Mouse (Mus musculus) forebrain, embryonic 13.5 days (tissue): ENCODE results near the gene Daglb. TPM values are rescaled to one million over a fixed set of nuclear protein-coding genes. Genes with fewer than 3 reads are reported as not detected.
"Not testable (repeated sequence)": the region's sequence is repeated elsewhere in the genome, so short reads cannot be mapped to it uniquely, and the experiment has no call there.

Experiments used
- ATAC-seq: fragments of 200-750 bp; cut with Nextera tagmentation; 2 replicates; pipeline ENCODE4 v1.8.0; 2017
- H3K27ac ChIP-seq: fragments of 300-500 bp; sonication (generic); 2 replicates; pipeline ENCODE4 v1.5.1; 2015; ENCODE audit warnings: inconsistent platforms, mild to moderate bottlenecking, moderate library complexity
- H3K27me3 ChIP-seq: fragments of 300-500 bp; sonication (generic); 2 replicates; pipeline ENCODE4 v1.6.1; 2015; ENCODE audit warnings: mild to moderate bottlenecking, inconsistent platforms
- H3K36me3 ChIP-seq: fragments of 300-500 bp; sonication (generic); 2 replicates; pipeline ENCODE4 v1.6.1; 2015; ENCODE audit warnings: mild to moderate bottlenecking, inconsistent platforms; ENCODE audit not compliant: poor library complexity, severe bottlenecking
- H3K4me1 ChIP-seq: fragments of 300-500 bp; sonication (generic); 2 replicates; pipeline ENCODE4 v1.6.1; 2015; ENCODE audit warnings: inconsistent platforms
- H3K4me2 ChIP-seq: fragments of 300-500 bp; sonication (generic); 2 replicates; pipeline ENCODE4 v1.6.1; 2015; ENCODE audit warnings: inconsistent platforms, mild to moderate bottlenecking, moderate library complexity
- H3K4me3 ChIP-seq: fragments of 300-500 bp; sonication (generic); 2 replicates; pipeline ENCODE4 v1.5.1; 2015; ENCODE audit warnings: mild to moderate bottlenecking, inconsistent platforms
- H3K9ac ChIP-seq: fragments of 300-500 bp; sonication (generic); 2 replicates; pipeline ENCODE4 v1.6.1; 2015; ENCODE audit warnings: mild to moderate bottlenecking, inconsistent platforms
- H3K9me3 ChIP-seq: fragments of 300-500 bp; sonication (generic); replicated peaks from 2 replicates; pipeline ENCODE4 v1.6.1; 2016; ENCODE audit warnings: inconsistent platforms
- WGBS: fragments of 180-500 bp; shearing (Covaris S2); methylation state at CpG from one replicate; pipeline ENCODE4 v1.1.7; 2015; 5-methylcytosine and 5-hydroxymethylcytosine counted together
- polyA plus RNA-seq: library from polyadenylated mRNA; unstranded; fragments of >200 nt; fragmentation: Nextera tagmentation; extraction: Ambion mirVana; gene quantifications from 2 replicates; pipeline ENCODE4 v1.2.1, GENCODE M21; 2015

Gene Daglb
- polyA plus RNA-seq, 1 experiment from 2014 or later, result 13.6 TPM

- peaks cover 28% of the 10 kb centered on the region for H3K4me1 ChIP-seq
- 9% methylated on average over 28 of the region's 28 CpGs for WGBS
- peak overlapping the region; percentile 14; the same call in 1 of the 2 replicates for H3K27ac ChIP-seq
- H3K36me3 ChIP-seq, result 0 out of 2 replicates have a peak, but pooled peaks cover 8% of the 10 kb centered on the region
- peak overlapping the region; percentile 99 for H3K4me3 ChIP-seq
- H3K27me3 ChIP-seq, result no peaks in the 10 kb centered on the region
- no peaks in the 10 kb centered on the region for H3K9me3 ChIP-seq
- H3K4me2 ChIP-seq, result peak overlapping the region; percentile 93
- peak overlapping the region; percentile 99 for H3K9ac ChIP-seq
- no peak for ATAC-seq
Observed at GRCm38 (mm10) chr5:143526698-143527331, 62.4 kb downstream of the Daglb start.

GRCm38 (mm10) chr5:143527486-143528307 lies 63.3 kb downstream of the Daglb start, which contains the start of gene Rac1:
TSS of gene Rac1 (minus strand) at chr5:143528036.
- 0 out of 2 replicates have a peak, but pooled peaks cover 8% of the 10 kb centered on the region for H3K36me3 ChIP-seq
- peak within 1 kb of the TSS; percentile 95 for H3K27ac ChIP-seq
- peak within 1 kb of the TSS; percentile 99 for H3K4me3 ChIP-seq
- peak; percentile 97 for ATAC-seq
- peaks cover 28% of the 10 kb centered on the region for H3K4me1 ChIP-seq
- H3K9me3 ChIP-seq, result no peaks in the 10 kb centered on the region
- no peaks in the 10 kb centered on the region for H3K27me3 ChIP-seq
- under 1% methylated on average over 76 of the region's 105 CpGs for WGBS
- peak within 1 kb of the TSS; percentile 93 for H3K4me2 ChIP-seq
- H3K9ac ChIP-seq, result peak within 1 kb of the TSS; percentile 99

- no peaks in the 10 kb centered on the region for H3K9me3 ChIP-seq
- H3K27me3 ChIP-seq, result no peaks in the 10 kb centered on the region
- H3K4me1 ChIP-seq, result peaks cover 28% of the 10 kb centered on the region
- WGBS, result 21% methylated on average over 7 of the region's 7 CpGs
- H3K27ac ChIP-seq, result peak overlapping the region; percentile 95
- no peak; the same call in 1 of the 2 replicates for ATAC-seq
- H3K4me3 ChIP-seq, result peak overlapping the region; percentile 99
- 0 out of 2 replicates have a peak, but pooled peaks cover 8% of the 10 kb centered on the region for H3K36me3 ChIP-seq
- H3K9ac ChIP-seq, result peak overlapping the region; percentile 99
- peak overlapping the region; percentile 93 for H3K4me2 ChIP-seq
Observed at GRCm38 (mm10) chr5:143528308-143528683, 63.9 kb downstream of the Daglb start.

GRCm38 (mm10) chr5:143530715-143531114 lies 66.3 kb downstream of the Daglb start:
- WGBS, result 68% methylated on average over 7 of the region's 7 CpGs
- Histone ChIP-seq H3K4me3 (no peak overlapping the region), H3K36me3 (no peaks in the 10 kb centered on the region), H3K27ac (no peak overlapping the region), H3K4me2 (no peak overlapping the region), H3K4me1 (peaks cover 19% of the 10 kb centered on the region), H3K9me3 (no peaks in the 10 kb centered on the region), H3K9ac (no peak overlapping the region), H3K27me3 (no peaks in the 10 kb centered on the region)
- no peak for ATAC-seq

GRCm38 (mm10) chr5:143534922-143535321 lies 70.5 kb downstream of the Daglb start:
- H3K4me1 ChIP-seq, result no peaks in the 10 kb centered on the region
- no peak for ATAC-seq
- no peaks in the 10 kb centered on the region for H3K27me3 ChIP-seq
- no peak overlapping the region for H3K9ac ChIP-seq
- no peak overlapping the region for H3K4me2 ChIP-seq
- no peaks in the 10 kb centered on the region for H3K36me3 ChIP-seq
- no peak overlapping the region for H3K27ac ChIP-seq
- H3K9me3 ChIP-seq, result no peaks in the 10 kb centered on the region
- 89% methylated on average over 4 of the region's 4 CpGs for WGBS
- H3K4me3 ChIP-seq, result no peak overlapping the region

GRCm38 (mm10) chr5:143537022-143537421 lies 72.6 kb downstream of the Daglb start:
- H3K9me3 ChIP-seq, result no peaks in the 10 kb centered on the region
- ATAC-seq, result no peak
- 50% methylated on average over 2 of the region's 2 CpGs for WGBS
- no peak overlapping the region for H3K4me2 ChIP-seq
- no peak overlapping the region for H3K27ac ChIP-seq
- H3K4me3 ChIP-seq, result no peak overlapping the region
- H3K36me3 ChIP-seq, result no peaks in the 10 kb centered on the region
- H3K9ac ChIP-seq, result no peak overlapping the region
- no peaks in the 10 kb centered on the region for H3K4me1 ChIP-seq
- no peaks in the 10 kb centered on the region for H3K27me3 ChIP-seq

GRCm38 (mm10) chr5:143539111-143539510 lies 74.7 kb downstream of the Daglb start:
- Histone ChIP-seq H3K9me3 (no peaks in the 10 kb centered on the region), H3K27ac (no peak overlapping the region), H3K4me2 (no peak overlapping the region), H3K36me3 (no peaks in the 10 kb centered on the region), H3K4me1 (no peaks in the 10 kb centered on the region), H3K27me3 (0 out of 2 replicates have a peak, but pooled peaks cover 6% of the 10 kb centered on the region), H3K9ac (no peak overlapping the region), H3K4me3 (no peak overlapping the region)
- WGBS, result 90% methylated on average over 8 of the region's 8 CpGs
- no peak for ATAC-seq

- Histone ChIP-seq H3K4me1 (peaks cover 34% of the 10 kb centered on the region), H3K4me2 (no peak overlapping the region), H3K9me3 (no peaks in the 10 kb centered on the region), H3K27me3 (0 out of 2 replicates have a peak, but pooled peaks cover 3% of the 10 kb centered on the region), H3K36me3 (peaks cover 12% of the 10 kb centered on the region; the same call in 1 of the 2 replicates), H3K9ac (no peak overlapping the region), H3K4me3 (no peak overlapping the region), H3K27ac (no peak overlapping the region)
- WGBS, result 9% methylated on average over 11 of the region's 11 CpGs
- ATAC-seq, result no peak
Observed at GRCm38 (mm10) chr5:143547384-143547783, 83.0 kb downstream of the Daglb start.

- H3K27ac ChIP-seq, result peak overlapping the region; percentile 61
- peak overlapping the region; percentile 95; the same call in 1 of the 2 replicates for H3K9ac ChIP-seq
- no peak overlapping the region for H3K4me3 ChIP-seq
- 0 out of 2 replicates have a peak, but pooled peaks have one; percentile 1 for ATAC-seq
- H3K9me3 ChIP-seq, result no peaks in the 10 kb centered on the region
- H3K4me1 ChIP-seq, result peaks cover 34% of the 10 kb centered on the region
- H3K27me3 ChIP-seq, result 0 out of 2 replicates have a peak, but pooled peaks cover 2% of the 10 kb centered on the region
- peak overlapping the region; percentile 90; the same call in 1 of the 2 replicates for H3K4me2 ChIP-seq
- H3K36me3 ChIP-seq, result peaks cover 17% of the 10 kb centered on the region; the same call in 1 of the 2 replicates
- WGBS, result 61% methylated on average over 10 of the region's 10 CpGs
Observed at GRCm38 (mm10) chr5:143547866-143548265, 83.5 kb downstream of the Daglb start.

GRCm38 (mm10) chr5:143548401-143548846 lies 84.0 kb downstream of the Daglb start:
- H3K36me3 ChIP-seq, result peaks cover 18% of the 10 kb centered on the region; the same call in 1 of the 2 replicates
- H3K9ac ChIP-seq, result peak overlapping the region; percentile 95
- peak overlapping the region; percentile 90 for H3K4me2 ChIP-seq
- no peaks in the 10 kb centered on the region for H3K9me3 ChIP-seq
- H3K4me3 ChIP-seq, result peak overlapping the region; percentile 87
- peak overlapping the region; percentile 79 for H3K27ac ChIP-seq
- ATAC-seq, result peak; percentile 96
- WGBS, result under 1% methylated on average over 32 of the region's 37 CpGs
- H3K4me1 ChIP-seq, result peaks cover 34% of the 10 kb centered on the region
- H3K27me3 ChIP-seq, result 0 out of 2 replicates have a peak, but pooled peaks cover 2% of the 10 kb centered on the region

GRCm38 (mm10) chr5:143548922-143549321 lies 84.5 kb downstream of the Daglb start:
- H3K9ac ChIP-seq, result peak overlapping the region; percentile 95
- H3K4me3 ChIP-seq, result peak overlapping the region; percentile 87
- H3K27me3 ChIP-seq, ATAC-seq, H3K9me3 ChIP-seq: not testable (repeated sequence)
- H3K36me3 ChIP-seq, result peaks cover 21% of the 10 kb centered on the region; the same call in 1 of the 2 replicates
- H3K4me2 ChIP-seq, result peak overlapping the region; percentile 90
- under 1% methylated on average over 13 of the region's 28 CpGs for WGBS
- H3K27ac ChIP-seq, result peak overlapping the region; percentile 79
- peaks cover 34% of the 10 kb centered on the region for H3K4me1 ChIP-seq

- no peak overlapping the region for H3K4me3 ChIP-seq
Observed at GRCm38 (mm10) chr5:143552911-143553310, 88.5 kb downstream of the Daglb start.

More at GRCm38 (mm10) chr5:143552911-143553310, 88.5 kb downstream of the Daglb start:
- 54% methylated on average over 6 of the region's 6 CpGs for WGBS
- Histone ChIP-seq H3K27me3 (no peaks in the 10 kb centered on the region), H3K27ac (no peak overlapping the region), H3K36me3 (peaks cover 25% of the 10 kb centered on the region; the same call in 1 of the 2 replicates), H3K4me1 (peaks cover 34% of the 10 kb centered on the region), H3K9me3 (no peaks in the 10 kb centered on the region), H3K9ac (no peak overlapping the region), H3K4me2 (no peak overlapping the region)
- ATAC-seq, result no peak
